Comparison of ENCODE assay signal across 23 mouse cellular contexts in the genomic region with DNA sequence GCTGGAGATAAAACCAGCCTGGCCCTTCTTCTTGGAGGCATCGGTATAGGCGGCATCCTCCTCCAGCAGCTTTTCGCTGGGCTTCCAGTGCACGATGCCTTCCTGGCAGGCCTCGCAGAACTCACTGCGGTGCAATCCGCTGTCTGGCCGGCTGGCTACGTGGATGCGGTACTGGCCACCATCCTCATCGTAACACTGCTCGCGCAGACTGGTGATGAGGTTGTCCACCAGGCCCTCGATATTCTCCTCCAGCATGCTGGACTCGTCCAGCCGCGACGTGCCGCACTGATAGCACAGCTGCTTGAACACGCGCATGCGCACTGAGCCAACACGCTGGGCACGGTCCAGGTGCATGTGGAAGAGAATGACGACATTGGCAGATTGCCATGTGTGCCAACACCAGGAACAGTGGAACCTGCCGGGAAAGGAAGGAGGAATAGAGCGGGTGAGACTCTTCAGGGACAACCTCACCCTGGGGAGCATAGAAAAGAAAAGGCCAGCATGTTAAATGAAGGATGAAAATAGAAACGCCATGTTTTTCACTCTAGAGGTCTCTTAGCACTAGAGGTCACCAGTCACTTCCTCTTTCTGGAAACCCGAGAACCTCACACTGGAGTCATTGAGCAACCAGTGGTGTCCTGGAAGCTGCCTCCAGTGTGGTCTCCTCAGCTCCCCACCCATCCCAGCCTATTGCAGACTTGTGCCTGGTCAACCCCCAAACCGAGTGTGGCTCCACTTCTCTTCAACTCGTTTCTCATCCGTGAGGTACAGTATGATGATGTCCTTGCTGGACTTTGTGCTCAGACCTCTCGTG. TPM values are rescaled to one million over a fixed set of nuclear protein-coding genes. Genes with fewer than 3 reads are reported as not detected.
A peak's percentile ranks its signal among the peaks of the same experiment; 100 is the strongest.
DNase-seq lines count a peak whose midpoint lies in the region; ATAC-seq and TF ChIP-seq lines count a peak whose summit lies in the region.
"Had no signal": no experiment of that assay in that cellular context is flagged by ENCODE, and none has a peak within 500 bp of the region (broad histone marks: within the 10 kb centered on the region; RNA-seq: fewer than 3 reads in every experiment).

No protein-coding gene starts in this region.

- no peak overlapping the region for H3K27ac ChIP-seq in lung, postnatal 0 days (ENCODE audit: low read length)
- H3K27ac ChIP-seq: liver, embryonic 14.5 days had no signal

- H3K4me2 ChIP-seq in lung, postnatal 0 days (replicated peaks; ENCODE audit: low read depth, low read length), result no peak overlapping the region
- H3K4me2 ChIP-seq: midbrain, embryonic 11.5 days had no signal

- intact Hi-C loops in gastrocnemius, postnatal 36 days (cut with DNase I), result no loop called here

- ATAC-seq in lung, postnatal 0 days, result no peak
- peak; percentile 70 for ATAC-seq in monocyte, adult 5-6 weeks (replicated peaks; ENCODE audit: insufficient number of reproducible peaks, low FRiP score, low TSS enrichment, poor library complexity, severe bottlenecking)
- ATAC-seq: inflammation-experienced regulatory T-cells, adult 6 months had no signal

- no peaks in the 10 kb centered on the region for H3K27me3 ChIP-seq in lung, postnatal 0 days (replicated peaks; ENCODE audit: insufficient read depth, low read length)

- WGBS in lung, postnatal 0 days, result 82% methylated on average over 33 of the region's 33 CpGs

- H3K9me3 ChIP-seq in lung, postnatal 0 days (ENCODE audit: low read length), result no peaks in the 10 kb centered on the region

- TF ChIP-seq EP300 in lung, postnatal 0 days (IDR thresholded peaks at IDR 0.05), result no peak

- H3K4me3 ChIP-seq in lung, postnatal 0 days (ENCODE audit: low read depth, low read length), result no peak overlapping the region
- H3K4me3 ChIP-seq: myocyte had no signal

- no peak for TF ChIP-seq POLR2A in brain, embryonic 14.5 days (IDR thresholded peaks at IDR 0.05; ENCODE audit: borderline replicate concordance, extremely low read depth, insufficient read depth, insufficient read length, poor library complexity, severe bottlenecking)

- H3K9ac ChIP-seq in lung, postnatal 0 days (replicated peaks; ENCODE audit: low read depth), result no peak overlapping the region
- H3K9ac ChIP-seq: liver, embryonic 14.5 days had no signal

- peak; percentile 8 for DNase-seq in gastrocnemius, postnatal 10 days
- no peak for DNase-seq in gastrocnemius, postnatal 36 days
- peak; percentile 40 for DNase-seq in lung, postnatal 36 days
- DNase-seq in lung, postnatal 0 days (ENCODE audit: low spot score), result no peak
- peak; percentile 7 for DNase-seq in brain, embryonic 14.5 days (ENCODE audit: low read depth)
- no peak for DNase-seq in thymus, postnatal 4 days
- DNase-seq in c-Kit-positive CD71-positive TER-119-positive erythroid progenitor cells, embryonic 14.5 days (ENCODE audit: low spot score), result no peak
- DNase-seq: cerebellum, adult 18-20 months; thymus, postnatal 25 days had no signal

- no peaks in the 10 kb centered on the region for H3K36me3 ChIP-seq in lung, postnatal 0 days (ENCODE audit: insufficient read depth, low read length)

- H3K4me1 ChIP-seq in lung, postnatal 0 days (ENCODE audit: insufficient read depth, low read depth, low read length), result no peaks in the 10 kb centered on the region

- TF ChIP-seq CTCF in lung, postnatal 0 days (IDR thresholded peaks at IDR 0.05), result no peak
- TF ChIP-seq CTCF in brain, embryonic 14.5 days (IDR thresholded peaks at IDR 0.05; ENCODE audit: borderline replicate concordance, extremely low read depth, insufficient read depth, insufficient read length), result no peak

RNA-seq across cellular contexts. Expression of a gene that starts 4.7 kb away (rescaled TPM):
- total RNA-seq in gastrocnemius, postnatal 10 days (2021), result not detected
- not detected for total RNA-seq in gastrocnemius, postnatal 36 days (2021)
- polyA plus RNA-seq in lung, postnatal 0 days (2015; fragmentation: Nextera tagmentation; extraction: Ambion mirVana), result not detected in 2 replicates
- 0.04 and 0.07 TPM in 2 replicates for polyA plus RNA-seq in brain, embryonic 14.5 days (2012; rRNA removed)
- not detected in 3 replicates for total RNA-seq in monocyte, adult 5-6 weeks (2017)
- total RNA-seq: adrenal gland, adult 18-20 months; hematopoietic stem cell, adult 5-6 weeks; MEL had no signal
- polyA plus RNA-seq: gonadal fat pad, adult 2 months; heart, embryonic 14.5 days; inflammation-experienced regulatory T-cells, adult 6 months; kidney, embryonic 16.5 days; limb, embryonic 11.5 days; liver, embryonic 14.5 days; lung, embryonic 16.5 days; midbrain, embryonic 11.5 days; stomach, embryonic 16.5 days had no signal

RNA-seq across cellular contexts. Expression of a gene that starts 36.8 kb away (rescaled TPM):
- total RNA-seq in gastrocnemius, postnatal 10 days (2021), result under 1 TPM in 1 of 2 experiments, not detected in 1; 0.38 TPM
- not detected for total RNA-seq in gastrocnemius, postnatal 36 days (2021)
- polyA plus RNA-seq in lung, postnatal 0 days (2015; fragmentation: Nextera tagmentation; extraction: Ambion mirVana), result not detected in 2 replicates
- polyA plus RNA-seq in brain, embryonic 14.5 days (2012; rRNA removed), result 180 and 239 TPM in 2 replicates
- not detected in 3 replicates for total RNA-seq in monocyte, adult 5-6 weeks (2017)
- total RNA-seq: adrenal gland, adult 18-20 months; hematopoietic stem cell, adult 5-6 weeks; MEL had no signal
- polyA plus RNA-seq: gonadal fat pad, adult 2 months; heart, embryonic 14.5 days; inflammation-experienced regulatory T-cells, adult 6 months; lung, embryonic 16.5 days; myocyte had no signal

Comparison
In these comparisons a context has a peak if more than half of its experiments do, and no peak if none do; other contexts are left out.
1. DNase-seq: peak in gastrocnemius, postnatal 10 days (single experiment), lung, postnatal 36 days (single experiment) and brain, embryonic 14.5 days (single experiment); none in gastrocnemius, postnatal 36 days (0 of 2), lung, postnatal 0 days (single experiment), thymus, postnatal 4 days (single experiment) and c-Kit-positive CD71-positive TER-119-positive erythroid progenitor cells, embryonic 14.5 days (single experiment).